Mouse (Mus musculus): Measurements from ENCODE around the gene Disp1. TPM values are rescaled to one million over a fixed set of nuclear protein-coding genes. Genes with fewer than 3 reads are reported as not detected.

Gene Disp1
- polyA plus RNA-seq, 1 experiment from 2014 or later: 11.5 TPM

- Histone ChIP-seq H3K27me3 (replicated peaks) (no peaks in the 10 kb centered on the region), H3K9ac (no peak overlapping the region), H3K9me3 (no peaks in the 10 kb centered on the region), H3K27ac (no peak overlapping the region), H3K36me3 (no peaks in the 10 kb centered on the region), H3K4me1 (peaks cover 24% of the 10 kb centered on the region), H3K4me3 (no peak overlapping the region), H3K4me2 (replicated peaks) (no peak overlapping the region)
- WGBS: 52% methylated on average over 10 of the region's 10 CpGs
- no peak for ATAC-seq (ENCODE audit: low FRiP score, low read depth)
Observed at GRCm38 (mm10) chr1:183191398-183191797, 29.9 kb downstream of the Disp1 start.

- no peaks in the 10 kb centered on the region for H3K9me3 ChIP-seq
- H3K9ac ChIP-seq: no peak overlapping the region
- H3K4me2 ChIP-seq (replicated peaks): no peak overlapping the region
- H3K36me3 ChIP-seq: no peaks in the 10 kb centered on the region
- 77% methylated on average over 9 of the region's 9 CpGs for whole genome bisulfite sequencing
- peaks cover 24% of the 10 kb centered on the region for H3K4me1 ChIP-seq
- H3K27ac ChIP-seq: no peak overlapping the region
- H3K27me3 ChIP-seq (replicated peaks): no peaks in the 10 kb centered on the region
- no peak overlapping the region for H3K4me3 ChIP-seq
- ATAC-seq (ENCODE audit: low FRiP score, low read depth): no peak
Observed at GRCm38 (mm10) chr1:183190456-183190855, 30.9 kb downstream of the Disp1 start.

- Histone ChIP-seq H3K4me2 (replicated peaks) (no peak overlapping the region), H3K36me3 (no peaks in the 10 kb centered on the region), H3K27me3 (replicated peaks) (no peaks in the 10 kb centered on the region), H3K27ac (no peak overlapping the region), H3K9ac (no peak overlapping the region), H3K9me3 (no peaks in the 10 kb centered on the region), H3K4me3 (no peak overlapping the region), H3K4me1 (peaks cover 18% of the 10 kb centered on the region)
- WGBS: 61% methylated on average over 10 of the region's 10 CpGs
- ATAC-seq (ENCODE audit: low FRiP score, low read depth): no peak
Observed at GRCm38 (mm10) chr1:183189014-183189662, 32.2 kb downstream of the Disp1 start.

- ATAC-seq (ENCODE audit: low FRiP score, low read depth): no peak
- 87% methylated on average over 20 of the region's 20 CpGs for WGBS
- H3K36me3 ChIP-seq: no peaks in the 10 kb centered on the region
- no peak overlapping the region for H3K4me2 ChIP-seq (replicated peaks)
- no peaks in the 10 kb centered on the region for H3K27me3 ChIP-seq (replicated peaks)
- H3K4me1 ChIP-seq: peaks cover 24% of the 10 kb centered on the region
- no peak overlapping the region for H3K9ac ChIP-seq
- no peak overlapping the region for H3K27ac ChIP-seq
- no peak overlapping the region for H3K4me3 ChIP-seq
- no peaks in the 10 kb centered on the region for H3K9me3 ChIP-seq
Observed at GRCm38 (mm10) chr1:183188115-183189013, 33.0 kb downstream of the Disp1 start.

GRCm38 (mm10) chr1:183185560-183185959 is 35.8 kb downstream of the Disp1 start:
- Histone ChIP-seq H3K9ac (no peak overlapping the region), H3K27ac (no peak overlapping the region), H3K4me1 (peaks cover 28% of the 10 kb centered on the region), H3K4me3 (no peak overlapping the region), H3K4me2 (replicated peaks) (no peak overlapping the region), H3K9me3 (no peaks in the 10 kb centered on the region), H3K36me3 (no peaks in the 10 kb centered on the region), H3K27me3 (replicated peaks) (no peaks in the 10 kb centered on the region)
- ATAC-seq (ENCODE audit: low FRiP score, low read depth): no peak
- 80% methylated on average over 6 of the region's 6 CpGs for WGBS

- ATAC-seq (ENCODE audit: low FRiP score, low read depth): no peak
- Histone ChIP-seq H3K27ac (no peak overlapping the region), H3K4me1 (peaks cover 25% of the 10 kb centered on the region), H3K4me2 (replicated peaks) (no peak overlapping the region), H3K9me3 (no peaks in the 10 kb centered on the region), H3K9ac (no peak overlapping the region), H3K36me3 (no peaks in the 10 kb centered on the region), H3K27me3 (replicated peaks) (no peaks in the 10 kb centered on the region), H3K4me3 (no peak overlapping the region)
- 78% methylated on average over 5 of the region's 5 CpGs for WGBS
Observed at GRCm38 (mm10) chr1:183184681-183185080, 36.6 kb downstream of the Disp1 start.

GRCm38 (mm10) chr1:183183565-183183964 is 37.8 kb downstream of the Disp1 start:
- H3K36me3 ChIP-seq: no peaks in the 10 kb centered on the region
- H3K9me3 ChIP-seq: no peaks in the 10 kb centered on the region
- no peak overlapping the region for H3K4me2 ChIP-seq (replicated peaks)
- no peak overlapping the region for H3K4me3 ChIP-seq
- no peak overlapping the region for H3K27ac ChIP-seq
- WGBS: 82% methylated on average over 5 of the region's 5 CpGs
- H3K27me3 ChIP-seq (replicated peaks): no peaks in the 10 kb centered on the region
- H3K4me1 ChIP-seq: peaks cover 20% of the 10 kb centered on the region
- no peak for ATAC-seq (ENCODE audit: low FRiP score, low read depth)
- H3K9ac ChIP-seq: no peak overlapping the region

- no peak overlapping the region for H3K9ac ChIP-seq
- WGBS: 50% methylated on average over 12 of the region's 12 CpGs
- no peak for ATAC-seq (ENCODE audit: low FRiP score, low read depth)
Observed at GRCm38 (mm10) chr1:183182641-183183414, 38.5 kb downstream of the Disp1 start.

GRCm38 (mm10) chr1:183181030-183181395 is 40.3 kb downstream of the Disp1 start:
- Histone ChIP-seq H3K4me1 (peaks cover 23% of the 10 kb centered on the region), H3K9ac (no peak overlapping the region), H3K9me3 (no peaks in the 10 kb centered on the region), H3K27ac (no peak overlapping the region), H3K4me2 (replicated peaks) (no peak overlapping the region), H3K27me3 (replicated peaks) (no peaks in the 10 kb centered on the region), H3K36me3 (no peaks in the 10 kb centered on the region), H3K4me3 (no peak overlapping the region)
- no peak for ATAC-seq (ENCODE audit: low FRiP score, low read depth)
- WGBS: 22% methylated on average over 2 of the region's 2 CpGs

More at GRCm38 (mm10) chr1:183182641-183183414, 38.5 kb downstream of the Disp1 start:
- Histone ChIP-seq H3K4me3 (no peak overlapping the region), H3K9me3 (no peaks in the 10 kb centered on the region), H3K27ac (no peak overlapping the region), H3K36me3 (no peaks in the 10 kb centered on the region), H3K4me1 (peaks cover 23% of the 10 kb centered on the region), H3K4me2 (replicated peaks) (no peak overlapping the region), H3K27me3 (replicated peaks) (no peaks in the 10 kb centered on the region)

GRCm38 (mm10) chr1:183180301-183181029 is 40.9 kb downstream of the Disp1 start:
- Histone ChIP-seq H3K4me1 (peaks cover 23% of the 10 kb centered on the region), H3K27ac (no peak overlapping the region), H3K9ac (no peak overlapping the region), H3K4me3 (no peak overlapping the region), H3K9me3 (no peaks in the 10 kb centered on the region), H3K36me3 (no peaks in the 10 kb centered on the region), H3K4me2 (replicated peaks) (no peak overlapping the region), H3K27me3 (replicated peaks) (no peaks in the 10 kb centered on the region)
- WGBS: 95% methylated on average over 2 of the region's 2 CpGs
- no peak for ATAC-seq (ENCODE audit: low FRiP score, low read depth)

GRCm38 (mm10) chr1:183179316-183179715 is 42.0 kb downstream of the Disp1 start:
- no peaks in the 10 kb centered on the region for H3K36me3 ChIP-seq
- WGBS: 90% methylated on average over 5 of the region's 5 CpGs
- no peak overlapping the region for H3K4me2 ChIP-seq (replicated peaks)
- H3K9ac ChIP-seq: no peak overlapping the region
- no peak for ATAC-seq (ENCODE audit: low FRiP score, low read depth)
- no peaks in the 10 kb centered on the region for H3K9me3 ChIP-seq
- H3K4me3 ChIP-seq: no peak overlapping the region
- no peak overlapping the region for H3K27ac ChIP-seq
- H3K4me1 ChIP-seq: peaks cover 23% of the 10 kb centered on the region
- H3K27me3 ChIP-seq (replicated peaks): no peaks in the 10 kb centered on the region
